Mouse (Mus musculus) MEL (cell line): Measurements from ENCODE around the gene Slc16a3. TPM values are rescaled to one million over a fixed set of nuclear protein-coding genes. Genes with fewer than 3 reads are reported as not detected.

Experiments
- DNase-seq: peaks from one replicate; pipeline ENCODE4 v3.0.0; 2011; ENCODE audit warnings: low read depth, low spot score
- H3K27ac ChIP-seq: 2 replicates; pipeline ENCODE4 v1.5.1; 2012; ENCODE audit warnings: low read depth, mild to moderate bottlenecking, control low read depth, low read length, moderate library complexity; ENCODE audit not compliant: control insufficient read depth
- H3K27me3 ChIP-seq, 2 experiments: fragments of 150-350 bp in 1 of 2; sonication (generic) in 1 of 2; 2 replicates each; pipeline ENCODE4 v1.6.1; 2012; ENCODE audit warnings: low read length in 2 of 2, mild to moderate bottlenecking in 2 of 2, improper control_type of control experiment in 1 of 2, moderate library complexity in 1 of 2; ENCODE audit not compliant: insufficient read depth in 2 of 2, control insufficient read depth in 1 of 2
- H3K36me3 ChIP-seq, 2 experiments: 2 replicates each; pipeline ENCODE4 v1.6.1; 2012 to 2014; ENCODE audit warnings: low read length in 2 of 2, improper control_type of control experiment in 1 of 2, inconsistent platforms in 1 of 2, mild to moderate bottlenecking in 1 of 2; ENCODE audit not compliant: insufficient read depth in 2 of 2, control insufficient read depth in 1 of 2
- H3K4me1 ChIP-seq, 2 experiments: fragments of 150-350 bp in 1 of 2; sonication (generic) in 1 of 2; 2 replicates each; pipeline ENCODE4 v1.6.1; 2012; ENCODE audit warnings: low read length in 2 of 2, improper control_type of control experiment in 1 of 2, mild to moderate bottlenecking in 1 of 2; ENCODE audit not compliant: insufficient read depth in 2 of 2, control insufficient read depth in 1 of 2
- H3K4me3 ChIP-seq, 2 experiments: fragments of 150-350 bp in 1 of 2; sonication (generic) in 1 of 2; 2 replicates each; pipeline ENCODE4 v1.5.1; 2012; ENCODE audit warnings: low read depth in 2 of 2, low read length in 2 of 2, mild to moderate bottlenecking in 2 of 2, moderate library complexity in 2 of 2, control low read depth in 1 of 2, improper control_type of control experiment in 1 of 2; ENCODE audit not compliant: control insufficient read depth in 1 of 2, insufficient read depth in 1 of 2
- H3K79me2 ChIP-seq: 2 replicates; pipeline ENCODE4 v1.6.1; 2012; ENCODE audit warnings: mild to moderate bottlenecking, low read length, moderate library complexity; ENCODE audit not compliant: control insufficient read depth, poor library complexity, insufficient read depth
- H3K9ac ChIP-seq: 2 replicates; pipeline ENCODE4 v1.6.1; 2012; ENCODE audit warnings: low read depth, mild to moderate bottlenecking, control low read depth, low read length, moderate library complexity; ENCODE audit not compliant: control insufficient read depth, poor library complexity, severe bottlenecking
- H3K9me3 ChIP-seq: fragments of 150-350 bp; sonication (generic); replicated peaks from 2 replicates; pipeline ENCODE4 v1.6.1; 2012; ENCODE audit warnings: mild to moderate bottlenecking, low read length, improper control_type of control experiment, moderate library complexity; ENCODE audit not compliant: insufficient read depth
- BHLHE40 ChIP-seq: IDR thresholded peaks from 2 replicates; pipeline ENCODE4 v1.6.1; 2012; ENCODE audit warnings: low read depth, mild to moderate bottlenecking, inconsistent platforms, low read length, improper control_type of control experiment, borderline replicate concordance
- E2F4 ChIP-seq: IDR thresholded peaks from 2 replicates; pipeline ENCODE4 v1.6.1; 2011; ENCODE audit warnings: low read depth, low read length, improper control_type of control experiment, borderline replicate concordance
- EP300 ChIP-seq, 2 experiments: IDR thresholded peaks; 2 replicates each; pipeline ENCODE4 v1.6.1; 2011; ENCODE audit warnings: improper control_type of control experiment in 2 of 2, low read length in 2 of 2, low read depth in 1 of 2, mild to moderate bottlenecking in 1 of 2
- ETS1 ChIP-seq: IDR thresholded peaks from 2 replicates; pipeline ENCODE4 v1.6.1; 2012; ENCODE audit warnings: low read depth, mild to moderate bottlenecking, inconsistent platforms, low read length, improper control_type of control experiment, moderate library complexity
- GATA1 ChIP-seq: IDR thresholded peaks from 2 replicates; pipeline ENCODE4 v1.6.1; 2011; ENCODE audit warnings: low read depth, low read length, improper control_type of control experiment
- HCFC1 ChIP-seq: IDR thresholded peaks from 2 replicates; pipeline ENCODE4 v1.6.1; 2012; ENCODE audit warnings: low read depth, mild to moderate bottlenecking, inconsistent platforms, low read length, improper control_type of control experiment, moderate library complexity
- KAT2A ChIP-seq: conservative IDR thresholded peaks from 2 replicates; pipeline ENCODE4 v1.6.1; 2012; ENCODE audit warnings: low read depth, low read length, improper control_type of control experiment, inconsistent platforms
- MAFK ChIP-seq: IDR thresholded peaks from 2 replicates; pipeline ENCODE4 v1.6.1; 2011; ENCODE audit warnings: low read depth, mild to moderate bottlenecking, low read length, improper control_type of control experiment, borderline replicate concordance
- MAX ChIP-seq: IDR thresholded peaks from 2 replicates; pipeline ENCODE4 v1.6.1; 2011; ENCODE audit warnings: low read length, improper control_type of control experiment
- MAZ ChIP-seq: IDR thresholded peaks from 2 replicates; pipeline ENCODE4 v1.6.1; 2012; ENCODE audit warnings: low read depth, mild to moderate bottlenecking, inconsistent platforms, low read length, improper control_type of control experiment
- MEF2A ChIP-seq: IDR thresholded peaks from 2 replicates; pipeline ENCODE4 v1.6.1; 2014; ENCODE audit warnings: low read depth, mild to moderate bottlenecking, inconsistent platforms, low read length, improper control_type of control experiment; ENCODE audit not compliant: poor library complexity, insufficient replicate concordance, severe bottlenecking; ENCODE audit errors: extremely low read depth
- MXI1 ChIP-seq: IDR thresholded peaks from 2 replicates; pipeline ENCODE4 v1.6.1; 2011; ENCODE audit warnings: mild to moderate bottlenecking, low read depth, low read length, improper control_type of control experiment
- MYB ChIP-seq: IDR thresholded peaks from 2 replicates; pipeline ENCODE4 v1.6.1; 2011; ENCODE audit warnings: mild to moderate bottlenecking, low read depth, low read length, improper control_type of control experiment
- MYC ChIP-seq: IDR thresholded peaks from 2 replicates; pipeline ENCODE4 v1.6.1; 2011; ENCODE audit warnings: low read depth, mild to moderate bottlenecking, low read length, improper control_type of control experiment, moderate library complexity
- POLR2AphosphoS2 ChIP-seq: IDR thresholded peaks from 2 replicates; pipeline ENCODE4 v1.6.1; 2011; ENCODE audit warnings: low read length, improper control_type of control experiment
- RCOR1 ChIP-seq: IDR thresholded peaks from 2 replicates; pipeline ENCODE4 v1.6.1; 2012; ENCODE audit warnings: low read depth, mild to moderate bottlenecking, inconsistent platforms, low read length, improper control_type of control experiment
- SIN3A ChIP-seq: IDR thresholded peaks from 2 replicates; pipeline ENCODE4 v1.6.1; 2012; ENCODE audit warnings: low read length, improper control_type of control experiment, inconsistent platforms
- SMC3 ChIP-seq: IDR thresholded peaks from 2 replicates; pipeline ENCODE4 v1.6.1; 2011; ENCODE audit warnings: low read depth, low read length, improper control_type of control experiment
- TAL1 ChIP-seq: IDR thresholded peaks from 2 replicates; pipeline ENCODE4 v1.6.1; 2012; ENCODE audit warnings: mild to moderate bottlenecking, inconsistent platforms, low read length, moderate library complexity, mixed read lengths
- TBP ChIP-seq: IDR thresholded peaks from 2 replicates; pipeline ENCODE4 v1.8.0; 2011; ENCODE audit warnings: low read depth, low read length, improper control_type of control experiment
- TCF12 ChIP-seq: IDR thresholded peaks from 2 replicates; pipeline ENCODE4 v1.6.1; 2014; ENCODE audit warnings: low read depth, mild to moderate bottlenecking, inconsistent platforms, low read length, improper control_type of control experiment, moderate library complexity
- UBTF ChIP-seq: IDR thresholded peaks from 2 replicates; pipeline ENCODE4 v1.6.1; 2012; ENCODE audit warnings: low read depth, mild to moderate bottlenecking, inconsistent platforms, low read length, improper control_type of control experiment, moderate library complexity, borderline replicate concordance; ENCODE audit not compliant: insufficient read depth
- USF2 ChIP-seq, 2 experiments: IDR thresholded peaks; 2 replicates each; pipeline ENCODE4 v1.6.1; 2011 to 2012; ENCODE audit warnings: improper control_type of control experiment in 2 of 2, low read length in 2 of 2, borderline replicate concordance in 1 of 2, inconsistent platforms in 1 of 2, low read depth in 1 of 2, mild to moderate bottlenecking in 1 of 2; ENCODE audit not compliant: insufficient read depth in 1 of 2
- ZC3H11A ChIP-seq: IDR thresholded peaks from 2 replicates; pipeline ENCODE4 v1.6.1; 2012; ENCODE audit warnings: low read depth, mild to moderate bottlenecking, inconsistent platforms, low read length, improper control_type of control experiment
- ZKSCAN1 ChIP-seq: IDR thresholded peaks from 2 replicates; pipeline ENCODE4 v1.6.1; 2012; ENCODE audit warnings: low read depth, mild to moderate bottlenecking, inconsistent platforms, low read length, improper control_type of control experiment, moderate library complexity
- ZMIZ1 ChIP-seq: IDR thresholded peaks from 2 replicates; pipeline ENCODE4 v1.6.1; 2012; ENCODE audit warnings: low read depth, mild to moderate bottlenecking, inconsistent platforms, low read length, improper control_type of control experiment, moderate library complexity
- ZNF384 ChIP-seq: IDR thresholded peaks from 2 replicates; pipeline ENCODE4 v1.6.1; 2012; ENCODE audit warnings: low read depth, mild to moderate bottlenecking, inconsistent platforms, low read length, improper control_type of control experiment
- polyA plus RNA-seq, 2 experiments: library from polyadenylated mRNA; stranded (reverse) in 1 of 2; unstranded in 1 of 2; fragments of >175 nt in 1 of 2; fragments of >200 nt in 1 of 2; gene quantifications; 2 replicates each; pipeline versions ENCODE4 v1.2.1 to v1.2.4; 2012; ENCODE audit warnings: low replicate concordance in 2 of 2, low read depth in 1 of 2; ENCODE audit not compliant: insufficient read length in 2 of 2, insufficient read depth in 1 of 2, missing spikeins in 1 of 2
- total RNA-seq: library from RNA; depleted of rRNA; stranded (reverse); fragments of 300-350 nt; gene quantifications from 2 replicates; pipeline ENCODE4 v1.2.3, GENCODE M21; 2012

Gene Slc16a3
- total and polyA plus RNA-seq, 3 experiments: 85.7 to 610 (median 570) TPM

DNA sequence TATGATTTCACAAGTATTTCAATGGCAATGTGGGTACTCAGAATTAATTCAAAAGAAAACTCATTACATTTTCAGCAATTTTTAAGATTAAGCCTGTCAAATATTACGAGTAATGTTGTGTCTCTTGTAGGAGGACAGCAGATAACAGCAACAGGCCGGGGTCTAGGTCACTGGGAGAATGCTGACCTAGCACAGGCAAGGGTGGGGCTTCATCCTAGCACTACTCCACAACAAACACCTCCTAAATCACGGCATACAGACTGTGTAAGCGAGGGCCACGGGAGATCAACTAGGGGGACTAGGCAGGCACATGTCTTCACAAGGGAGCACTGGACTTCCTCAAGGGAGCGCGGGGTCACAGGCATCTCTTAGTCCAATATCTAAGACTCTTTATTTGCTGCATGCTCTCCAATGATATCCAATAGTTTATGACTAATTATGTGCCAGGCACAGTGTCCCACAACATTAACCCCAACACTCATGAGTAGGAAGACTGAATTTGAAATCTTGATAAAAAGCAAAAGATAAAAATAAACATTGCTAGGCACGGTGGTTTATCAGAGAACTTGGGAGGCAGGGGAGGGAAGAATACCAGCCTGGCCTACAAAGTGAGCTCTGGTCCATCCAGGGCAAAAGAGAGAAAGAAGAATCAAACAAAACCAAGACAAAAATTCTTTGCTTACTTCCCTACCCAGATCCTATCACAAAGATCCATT, 31.6 kb downstream of the Slc16a3 start (continued):
- TF ChIP-seq E2F4 (no peak), ZNF384 (no peak), SIN3A (peak; percentile 2; the same call in 1 of the 2 replicates)

DNA sequence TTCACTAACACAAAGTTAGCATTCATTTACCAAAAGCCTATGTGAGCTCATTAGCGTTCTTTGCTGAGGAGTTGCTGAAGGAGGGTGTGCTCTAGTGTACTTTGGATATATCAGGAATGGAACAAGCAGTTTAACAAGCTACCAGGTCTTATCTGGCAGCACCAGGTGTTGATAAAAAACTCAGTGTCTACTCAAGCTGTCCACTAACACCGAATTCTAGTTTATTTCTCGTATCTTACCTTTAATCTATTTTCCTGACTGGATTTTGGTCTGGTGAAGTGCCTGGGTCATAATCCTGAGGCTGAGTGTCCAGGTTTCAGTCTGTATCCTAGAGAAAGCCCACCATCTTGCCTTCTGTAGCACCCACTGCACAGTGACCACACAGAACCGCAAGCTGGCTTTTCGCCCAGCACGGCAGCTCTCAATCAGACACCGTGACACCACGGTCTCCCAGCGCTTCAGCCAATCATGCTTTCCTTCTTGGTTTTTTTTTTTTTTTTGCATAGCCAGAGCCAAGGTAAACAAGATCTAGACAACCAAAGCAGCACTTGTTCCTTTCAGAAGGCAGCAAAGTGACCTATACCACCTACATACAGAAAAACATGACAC, 32.3 kb downstream of the Slc16a3 start:
- Histone ChIP-seq H3K4me3 (no peak overlapping the region), H3K27me3 (no peaks in the 10 kb centered on the region), H3K9ac (no peak overlapping the region), H3K79me2 (peaks cover 41% of the 10 kb centered on the region), H3K9me3 (no peaks in the 10 kb centered on the region), H3K4me1 (peaks cover 24 to 34% of the 10 kb centered on the region in 2 experiments), H3K36me3 (peaks cover 53 to 69% of the 10 kb centered on the region in 2 experiments), H3K27ac (peak overlapping the region; percentile 87)
- TF ChIP-seq EP300 (IDR thresholded peaks at IDR 0.05; ENCODE audit: low read depth in 1 of 2, low read length in 2 of 2): peak; percentile 91 to 96
- TF ChIP-seq SIN3A: peak; percentile 62
- peak; percentile 16; the same call in 1 of the 2 replicates for TF ChIP-seq ZC3H11A
- TF ChIP-seq ZMIZ1: peak; percentile 11
- TF ChIP-seq MXI1: peak; percentile 51
- no peak for TF ChIP-seq MYB
- peak; percentile 96 for TF ChIP-seq TAL1
- TF ChIP-seq MAZ: peak; percentile 21; the same call in 1 of the 2 replicates
- TF ChIP-seq HCFC1: peak; percentile 21; the same call in 1 of the 2 replicates
- TF ChIP-seq SMC3: no peak
- peak; percentile 49; the same call in 1 of the 2 replicates for TF ChIP-seq MYC
- peak; percentile 89 for TF ChIP-seq ETS1
- peak; percentile 53; the same call in 1 of the 2 replicates for TF ChIP-seq ZKSCAN1
- peak; percentile 95 for TF ChIP-seq TCF12
- no peak for TF ChIP-seq UBTF
- TF ChIP-seq TBP: no peak
- no peak for TF ChIP-seq E2F4
- no peak; the same call in 1 of the 2 replicates for TF ChIP-seq POLR2AphosphoS2
- peak; percentile 98 for TF ChIP-seq ZNF384
- peak; percentile 44; the same call in 1 of the 2 replicates for TF ChIP-seq BHLHE40
- TF ChIP-seq GATA1: peak; percentile 100
- TF ChIP-seq USF2 (IDR thresholded peaks at IDR 0.05; ENCODE audit: borderline replicate concordance in 1 of 2, insufficient read depth in 1 of 2, low read depth in 1 of 2, low read length in 2 of 2): no peak
- TF ChIP-seq MAFK: peak; percentile 54; the same call in 1 of the 2 replicates
- no peak; the same call in 1 of the 2 replicates for TF ChIP-seq MAX
- peak; percentile 86 for TF ChIP-seq RCOR1
- TF ChIP-seq KAT2A: no peak
- no peak for TF ChIP-seq MEF2A
- DNase-seq: peak; percentile 97
